Mouse (Mus musculus) liver, adult (tissue): ENCODE measurements around the gene Prss29.

ENCODE experiments used
- GATA4 ChIP-seq: IDR thresholded peaks from 2 replicates; pipeline ENCODE4 v1.6.1; 2014; ENCODE audit warnings: mild to moderate bottlenecking, low read length; ENCODE audit not compliant: insufficient replicate concordance

The Prss29 gene

GRCm38 (mm10) chr17:25320819-25321218 lies 2.4 kb downstream of the Prss29 start:
- TF ChIP-seq GATA4, result no peak

- no peak for TF ChIP-seq GATA4
Measured at GRCm38 (mm10) chr17:25322930-25323329, 4.5 kb downstream of the Prss29 start.

DNA sequence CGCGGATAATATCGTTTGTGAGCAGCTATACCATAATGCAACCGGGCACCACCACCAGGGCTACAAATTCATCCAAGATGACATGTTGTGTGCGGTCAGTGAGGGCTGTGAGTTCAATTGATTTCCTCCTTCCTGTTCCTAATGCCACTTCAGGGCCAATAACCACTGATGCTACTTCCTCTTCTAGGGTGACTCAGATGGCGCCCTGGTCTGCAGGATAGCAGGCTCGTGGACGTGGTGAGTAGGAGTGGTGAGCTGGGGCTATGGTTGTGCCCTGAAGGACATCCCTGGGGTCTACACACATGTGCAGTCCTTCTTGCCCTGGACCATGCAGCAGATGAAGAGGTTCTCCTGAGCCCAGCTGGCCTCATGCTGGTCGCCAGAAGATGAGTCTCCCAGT lies 13.9 kb downstream of the Prss29 start:
- no peak for TF ChIP-seq GATA4

- TF ChIP-seq GATA4, result no peak
Measured at GRCm38 (mm10) chr17:25333943-25334342, 15.5 kb downstream of the Prss29 start.

- TF ChIP-seq GATA4, result no peak
Measured at GRCm38 (mm10) chr17:25338218-25338617, 19.8 kb downstream of the Prss29 start.

- no peak for TF ChIP-seq GATA4
Measured at GRCm38 (mm10) chr17:25340003-25340402, 21.5 kb downstream of the Prss29 start.

DNA sequence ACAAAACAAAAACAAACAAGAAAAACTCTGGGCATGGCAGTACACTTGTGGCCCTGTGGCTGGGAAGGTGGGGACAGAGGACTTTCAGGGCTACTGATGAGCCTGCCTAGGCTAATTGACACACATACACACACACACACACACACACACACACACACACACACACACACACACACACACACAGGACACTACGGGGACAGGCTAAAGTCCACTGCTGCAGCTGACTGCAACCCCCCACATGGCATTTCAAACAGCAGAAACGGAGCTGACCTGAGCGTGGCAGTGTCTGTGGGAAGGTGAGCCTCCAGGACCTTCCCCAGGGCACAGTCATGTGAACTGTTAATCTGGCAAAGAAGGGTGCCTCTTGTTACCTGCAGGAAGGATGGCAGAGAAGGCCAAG lies 23.0 kb downstream of the Prss29 start:
- TF ChIP-seq GATA4, result no peak

DNA sequence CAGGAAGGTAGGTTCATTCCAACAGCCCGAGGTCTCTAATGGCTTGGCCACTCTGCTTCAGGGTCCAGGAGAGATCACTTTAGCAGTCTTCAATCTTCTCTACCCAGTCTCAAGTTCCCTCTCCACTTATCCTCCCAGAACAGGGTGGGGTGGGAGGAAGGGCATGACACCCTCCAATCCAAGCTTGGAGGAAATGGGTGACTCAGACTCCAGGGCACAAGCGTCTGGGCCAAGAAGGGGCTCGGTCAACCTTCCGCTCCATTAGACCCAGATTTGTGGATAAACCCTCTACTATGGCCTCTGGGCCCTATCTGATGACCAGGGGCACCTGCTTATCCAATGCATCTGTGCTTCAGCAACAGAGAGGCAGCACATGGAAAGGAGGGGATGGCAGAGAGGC lies 27.0 kb downstream of the Prss29 start, which contains the start of gene Tpsab1:
TSS of gene Tpsab1 (minus strand) at position 101 of the 400 bp plus-strand sequence.
- TF ChIP-seq GATA4, result no peak

- TF ChIP-seq GATA4, result no peak
Measured at GRCm38 (mm10) chr17:25361291-25361690, 42.8 kb downstream of the Prss29 start.

DNA sequence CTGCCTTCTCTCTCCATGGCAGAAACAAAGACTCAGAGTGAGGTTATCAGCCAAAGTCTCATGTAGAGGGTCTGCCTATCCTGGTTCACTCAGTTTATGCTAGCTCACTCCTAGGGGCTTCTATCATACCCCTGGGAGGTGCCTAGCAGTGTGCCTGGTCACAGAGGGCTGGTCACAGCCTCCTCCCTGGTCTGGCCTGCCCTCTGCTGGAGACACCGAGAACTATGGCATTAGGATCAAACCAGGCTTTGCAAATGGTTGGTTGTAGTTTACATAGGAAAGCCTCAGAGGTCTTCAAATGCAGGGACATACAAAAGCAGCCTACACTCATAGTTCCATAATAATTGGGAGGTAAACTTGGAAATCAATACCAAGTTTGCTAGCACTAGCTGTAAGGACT lies 45.3 kb downstream of the Prss29 start:
- no peak for TF ChIP-seq GATA4

- no peak for TF ChIP-seq GATA4
Measured at GRCm38 (mm10) chr17:25366005-25366404, 47.6 kb downstream of the Prss29 start, which contains the start of gene Tpsb2. Gene Tpsb2 (plus strand): TSS chr17:25366305.

DNA sequence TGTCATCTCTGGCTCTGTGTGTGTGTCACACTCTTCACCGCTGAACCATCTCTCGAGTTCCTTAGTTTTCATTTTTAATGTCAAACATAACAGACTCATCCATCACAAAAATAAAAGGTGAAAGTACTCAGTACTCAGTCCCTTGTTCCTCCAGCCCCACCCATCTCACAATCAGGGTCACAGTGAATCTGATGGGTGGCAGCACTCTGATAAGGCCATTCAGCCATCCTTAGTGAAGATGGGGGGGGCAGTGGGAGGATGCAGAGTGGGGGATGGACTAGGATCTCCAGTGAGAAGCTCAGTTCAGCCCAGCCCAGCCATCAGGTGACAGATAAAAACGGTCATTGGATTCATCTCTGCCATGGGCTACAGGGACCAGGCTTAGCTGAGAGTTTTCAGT lies 50.5 kb downstream of the Prss29 start, which contains the start of gene Tpsg1:
TSS of gene Tpsg1 (plus strand) at position 301 of the 400 bp plus-strand sequence.
- no peak for TF ChIP-seq GATA4
